Mouse (Mus musculus) v-Abl transformed pro-B cells (cell line): ENCODE measurements around the gene Krtap3-3.
"Not testable (repeated sequence)": the region's sequence is repeated elsewhere in the genome, so short reads cannot be mapped to it uniquely, and the experiment has no call there.

ENCODE experiments used
- in situ Hi-C, 2 experiments: fragments of 400-800 bp; cut with MboI; formaldehyde crosslinking; loops; one replicate each; pipeline ENCODE4 v1.15.1; 2025; ENCODE audit not compliant: unreplicated experiment in 2 of 2

Gene Krtap3-3

GRCm38 (mm10) chr11:99550765-99551164, at the start of gene Krtap3-3:
Gene Krtap3-3 (minus strand): TSS chr11:99550865.
- in situ Hi-C loops = no loop called here

DNA sequence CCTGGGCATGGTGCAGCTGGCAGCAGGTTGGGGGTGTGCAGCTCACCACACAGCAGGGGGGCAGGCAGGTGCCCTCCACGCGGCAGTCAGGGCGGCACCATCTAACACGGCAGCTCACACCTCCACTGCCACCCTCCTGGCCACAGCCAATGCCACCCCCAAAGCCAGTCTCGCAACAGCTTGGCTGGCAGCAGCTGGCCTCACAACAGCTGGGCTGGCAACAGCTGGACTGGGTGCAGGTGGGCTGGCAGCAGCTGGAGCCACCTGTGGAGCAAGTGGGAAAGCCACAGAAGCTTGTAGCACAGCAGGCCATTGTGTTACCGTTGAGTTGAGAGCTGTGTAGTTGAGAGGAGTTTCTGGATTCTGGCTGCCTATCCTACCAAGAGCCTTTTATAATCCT, 47.1 kb upstream of the Krtap3-3 start, which contains the start of gene Krtap9-3:
TSS of gene Krtap9-3 (minus strand) at position 364 of the 400 bp plus-strand sequence.
- in situ Hi-C loops = not testable (repeated sequence)

DNA sequence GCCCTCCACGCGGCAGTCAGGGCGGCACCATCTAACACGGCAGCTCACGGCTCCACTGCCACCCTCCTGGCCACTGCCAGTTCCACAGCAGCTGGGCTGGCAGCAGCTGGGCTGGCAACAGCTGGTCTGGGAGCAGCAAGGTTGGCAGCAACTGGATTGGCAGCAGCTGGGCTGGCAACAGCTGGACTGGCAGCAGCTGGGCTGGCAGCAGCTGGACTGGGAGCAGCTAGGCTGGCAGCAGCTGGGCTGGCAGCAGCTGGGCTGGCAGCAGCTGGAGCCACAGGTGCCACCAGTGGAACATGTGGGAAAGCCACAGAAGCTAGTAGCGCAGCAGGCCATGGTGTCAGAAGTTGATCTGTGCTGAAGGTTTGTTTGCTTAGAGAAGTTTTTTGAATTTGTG, 40.3 kb upstream of the Krtap3-3 start, which contains the start of gene Krtap1-3:
TSS of gene Krtap1-3 (minus strand) at position 359 of the 400 bp plus-strand sequence.
- in situ Hi-C loops = no loop called here

- in situ Hi-C loops = no loop called here
These were observed 34.4 kb upstream of the Krtap3-3 start for GRCm38 (mm10) chr11:99585096-99585495.

- in situ Hi-C loops = no loop called here
These were observed 32.6 kb upstream of the Krtap3-3 start, which contains the start of gene Krtap1-4 for GRCm38 (mm10) chr11:99583245-99583704. Gene Krtap1-4 (minus strand): TSS chr11:99583654.

DNA sequence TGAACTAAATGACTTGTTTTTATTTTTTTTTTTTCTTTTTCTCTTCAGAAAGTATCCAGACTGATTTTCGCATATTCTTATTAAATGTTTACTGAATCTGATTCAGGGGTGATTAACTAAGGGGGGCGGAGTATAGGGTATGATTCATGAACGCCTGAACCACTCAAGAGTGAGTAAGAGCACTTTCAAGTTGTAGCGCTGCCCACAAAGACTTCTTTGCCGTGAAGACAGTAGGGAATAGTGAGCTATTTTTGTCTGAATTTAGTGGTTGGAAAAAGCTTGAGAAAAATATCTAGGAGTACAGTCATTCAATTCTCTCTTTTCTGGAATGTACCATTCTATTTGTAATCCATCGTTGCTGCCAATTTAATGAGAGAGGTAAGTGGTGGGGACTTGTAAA, 30.9 kb upstream of the Krtap3-3 start:
- in situ Hi-C loops = no loop called here

DNA sequence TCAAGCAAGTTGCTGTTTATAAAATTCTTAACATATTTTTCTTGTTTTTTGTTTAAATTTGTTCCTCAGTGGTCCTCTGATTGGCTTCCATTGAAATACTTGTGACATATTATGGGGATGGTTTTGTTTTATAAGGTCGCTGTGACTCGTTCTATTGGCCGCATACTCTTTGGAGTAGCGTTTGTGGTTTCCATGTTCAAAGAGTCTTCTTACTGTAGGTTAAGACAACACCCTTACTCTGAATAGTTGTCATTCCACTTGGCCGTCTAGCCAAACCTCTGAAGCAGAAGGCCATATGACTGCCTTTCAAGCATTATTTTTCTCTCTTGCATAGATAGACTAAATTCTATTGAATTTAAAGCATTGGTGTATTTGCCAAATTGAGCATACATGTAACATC, 30.4 kb upstream of the Krtap3-3 start:
- in situ Hi-C loops = no loop called here

DNA sequence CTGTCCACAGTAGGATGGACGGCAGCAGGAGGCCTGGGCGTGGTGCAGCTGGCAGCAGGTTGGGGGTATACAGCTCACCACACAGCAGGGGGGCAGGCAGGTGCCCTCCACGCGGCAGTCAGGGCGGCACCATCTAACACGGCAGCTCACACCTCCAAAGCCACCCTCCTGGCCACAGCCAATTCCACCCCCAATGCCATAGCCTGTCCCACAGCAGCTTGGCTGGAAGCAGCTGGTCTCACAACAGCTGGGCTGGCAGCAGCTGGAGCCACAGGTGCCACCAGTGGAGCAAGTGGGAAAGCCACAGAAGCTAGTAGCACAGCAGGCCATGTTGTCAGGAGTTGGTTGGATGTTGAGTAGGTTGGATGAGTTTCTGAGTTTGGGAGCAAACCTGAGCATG, 30.0 kb upstream of the Krtap3-3 start, which contains the start of gene Krtap1-5:
TSS of gene Krtap1-5 (minus strand) at position 381 of the 400 bp plus-strand sequence.
- in situ Hi-C loops = no loop called here

- in situ Hi-C loops = no loop called here
These were observed 23.4 kb upstream of the Krtap3-3 start for GRCm38 (mm10) chr11:99574106-99574505.

DNA sequence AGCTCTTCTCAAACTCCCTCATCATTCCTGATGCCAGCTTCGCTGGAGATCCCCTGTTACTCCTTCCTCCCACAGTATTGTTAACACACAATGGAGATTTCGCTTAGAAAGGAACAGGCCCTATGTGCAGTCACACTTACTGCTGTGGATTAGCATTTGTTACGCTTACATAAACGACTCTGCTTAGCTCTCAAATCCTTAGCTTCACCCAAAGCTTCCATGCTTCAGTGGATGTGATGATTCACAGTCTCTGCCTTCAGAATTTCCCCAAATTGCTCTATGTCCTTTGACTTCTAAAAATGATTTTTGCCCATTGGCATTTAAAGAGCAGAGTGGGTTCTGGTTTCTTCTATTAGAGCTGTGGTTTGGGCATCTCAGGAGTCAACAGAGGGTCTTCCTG, 22.5 kb upstream of the Krtap3-3 start:
- in situ Hi-C loops = no loop called here

DNA sequence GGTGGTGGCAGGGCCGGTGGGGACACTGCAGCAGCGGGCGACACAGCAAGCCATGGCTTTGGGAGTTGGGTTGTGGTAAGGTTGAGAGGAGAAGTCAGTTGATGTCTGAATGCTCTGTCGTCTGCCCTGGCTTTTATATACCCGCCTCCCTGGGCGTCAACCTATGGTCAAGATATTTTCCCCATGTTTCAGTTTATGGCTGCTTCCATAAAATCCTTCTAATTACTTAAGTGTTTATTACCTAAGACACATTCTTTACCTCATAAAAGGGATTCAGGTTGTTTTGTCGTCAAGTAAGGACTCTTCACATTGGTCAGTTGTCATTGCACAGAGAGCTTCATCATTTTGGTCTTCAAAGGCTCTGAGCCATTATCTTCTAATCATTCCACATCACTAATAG, 15.9 kb upstream of the Krtap3-3 start, which contains the start of gene Krtap3-1:
TSS of gene Krtap3-1 (minus strand) at position 101 of the 400 bp plus-strand sequence.
- in situ Hi-C loops = no loop called here

- in situ Hi-C loops = no loop called here
These were observed 11.9 kb upstream of the Krtap3-3 start for GRCm38 (mm10) chr11:99562580-99562979.

DNA sequence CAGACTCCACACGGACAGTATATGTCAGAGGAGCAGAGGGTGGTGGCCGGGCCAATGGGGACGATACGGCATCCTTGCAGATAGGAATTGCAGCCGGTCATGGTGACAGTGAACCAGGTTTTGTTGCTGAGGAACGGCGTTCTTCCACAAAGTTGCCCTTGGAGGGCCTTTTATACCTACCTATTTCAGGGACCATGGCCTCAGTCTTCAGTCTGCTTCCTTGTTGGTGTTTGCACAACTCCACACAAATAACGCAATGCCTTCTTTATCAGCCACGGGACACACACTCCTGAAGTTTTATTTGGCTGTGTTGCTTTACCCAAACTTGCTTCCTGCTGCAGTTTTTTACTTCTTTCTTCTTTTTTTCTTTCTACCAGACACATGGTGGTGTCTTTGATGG, 8.7 kb upstream of the Krtap3-3 start, which contains the start of gene Gm11939:
TSS of gene Gm11939 (minus strand) at position 101 of the 400 bp plus-strand sequence.
- in situ Hi-C loops = no loop called here

GRCm38 (mm10) chr11:99557976-99558745, 7.5 kb upstream of the Krtap3-3 start:
- in situ Hi-C loops = no loop called here

DNA sequence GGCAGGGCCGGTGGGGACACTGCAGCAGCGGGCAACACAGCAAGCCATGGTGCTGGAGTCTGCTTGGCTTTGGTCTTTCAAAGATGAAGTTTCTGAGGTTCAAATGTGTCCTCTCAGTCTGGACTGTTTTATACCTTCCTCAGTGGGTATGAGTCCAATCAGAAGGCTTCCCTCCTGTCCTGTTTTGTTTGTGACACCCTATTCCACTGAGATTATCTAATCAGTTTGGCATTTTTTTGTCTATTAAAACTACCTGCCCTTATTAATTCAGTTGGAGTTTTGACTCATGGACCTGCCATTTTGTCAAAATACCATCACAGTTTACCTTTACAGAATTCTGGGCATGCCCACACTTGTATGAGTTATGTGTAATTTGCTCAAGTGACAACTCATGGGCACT, 6.1 kb upstream of the Krtap3-3 start, which contains the start of gene Krtap3-2:
TSS of gene Krtap3-2 (minus strand) at position 101 of the 400 bp plus-strand sequence.
- in situ Hi-C loops = no loop called here

GRCm38 (mm10) chr11:99556195-99556594, 5.5 kb upstream of the Krtap3-3 start:
- in situ Hi-C loops = no loop called here

- in situ Hi-C loops = no loop called here
These were observed 2.8 kb downstream of the Krtap3-3 start for GRCm38 (mm10) chr11:99547892-99548291.

- in situ Hi-C loops = no loop called here
These were observed 10.9 kb downstream of the Krtap3-3 start for GRCm38 (mm10) chr11:99539721-99540120.

DNA sequence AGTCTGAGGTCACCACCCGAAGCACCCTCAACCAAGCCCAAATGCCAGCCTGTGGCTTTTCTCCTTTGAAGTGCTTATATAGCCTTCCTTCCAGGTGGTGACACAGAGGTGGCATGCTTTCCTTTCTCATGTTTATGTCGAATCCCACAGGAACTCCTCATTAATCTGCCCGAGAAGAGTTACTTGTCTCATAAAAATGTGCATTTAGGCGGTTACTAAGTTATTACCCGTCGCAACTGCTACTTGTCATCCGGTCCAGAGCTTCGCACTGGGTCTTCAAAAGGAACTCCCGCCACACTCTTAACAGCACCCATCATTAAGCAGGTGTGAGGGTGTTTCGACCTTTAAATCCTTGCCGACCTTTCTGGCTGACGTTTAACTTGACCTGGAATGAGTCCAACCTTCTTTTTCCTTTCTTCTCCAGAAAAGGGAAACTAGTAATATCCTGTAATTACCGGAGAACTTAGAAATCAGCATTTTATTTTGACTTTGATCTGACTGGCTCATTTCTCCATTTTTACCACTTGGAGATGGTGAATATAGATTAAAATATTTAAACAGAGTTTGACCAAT, 29.3 kb downstream of the Krtap3-3 start, which contains the start of gene Krt39:
TSS of gene Krt39 (minus strand) at position 51 of the 573 bp plus-strand sequence.
- in situ Hi-C loops = no loop called here

GRCm38 (mm10) chr11:99514098-99514497, 36.6 kb downstream of the Krtap3-3 start:
- in situ Hi-C loops = no loop called here
